Mouse (Mus musculus) fibroblast of lung, adult 2 months (primary cell): ENCODE measurements around the gene Sestd1.

ENCODE experiments used
- DNase-seq: peaks from one replicate; pipeline ENCODE4 v3.0.0-alpha.2; 2011; ENCODE audit warnings: low read depth

Gene Sestd1

DNA sequence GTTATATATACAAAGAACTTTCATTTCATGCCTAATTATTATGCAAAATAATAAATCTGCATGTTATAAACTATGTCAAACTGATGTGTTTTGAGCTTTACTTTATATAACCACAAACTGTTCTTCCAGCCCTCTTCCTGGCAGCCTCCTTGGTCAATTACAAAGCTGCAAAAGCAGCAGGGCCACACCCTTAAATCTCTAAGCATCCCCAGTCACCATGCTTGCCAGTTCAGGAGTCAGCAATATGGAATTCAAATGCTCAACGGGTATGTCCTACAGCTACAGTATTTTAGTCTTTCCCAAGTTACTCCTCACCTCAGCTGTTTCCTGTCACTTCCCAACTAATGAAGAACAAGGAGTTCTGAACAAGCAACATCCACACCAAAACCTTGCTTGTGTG is 10.3 kb downstream of the Sestd1 start:
- DNase-seq: no peak

- DNase-seq: peak; percentile 55
These were observed 11.7 kb downstream of the Sestd1 start for GRCm38 (mm10) chr2:77268612-77269239.

GRCm38 (mm10) chr2:77266931-77267330 is 13.5 kb downstream of the Sestd1 start:
- DNase-seq: no peak

DNA sequence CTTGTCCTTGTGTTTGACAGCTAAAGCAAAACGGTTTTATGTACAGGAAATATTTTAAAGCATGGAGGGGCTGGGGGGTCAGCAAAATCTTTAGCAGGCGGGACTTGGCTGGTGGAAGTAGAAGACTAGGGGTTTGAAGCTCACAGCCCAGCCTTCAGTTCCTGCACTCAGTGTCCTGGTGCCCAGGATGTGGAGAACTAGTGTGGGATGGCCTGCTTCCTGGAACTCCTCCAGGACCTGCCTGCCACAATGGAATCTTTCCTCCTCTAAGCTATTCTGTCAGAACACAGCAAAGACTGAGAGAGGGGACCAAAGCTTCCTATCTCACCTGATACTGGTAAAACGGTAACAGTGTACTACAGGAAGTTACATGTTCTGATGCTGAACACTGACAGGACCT is 14.4 kb downstream of the Sestd1 start:
- DNase-seq: no peak

DNA sequence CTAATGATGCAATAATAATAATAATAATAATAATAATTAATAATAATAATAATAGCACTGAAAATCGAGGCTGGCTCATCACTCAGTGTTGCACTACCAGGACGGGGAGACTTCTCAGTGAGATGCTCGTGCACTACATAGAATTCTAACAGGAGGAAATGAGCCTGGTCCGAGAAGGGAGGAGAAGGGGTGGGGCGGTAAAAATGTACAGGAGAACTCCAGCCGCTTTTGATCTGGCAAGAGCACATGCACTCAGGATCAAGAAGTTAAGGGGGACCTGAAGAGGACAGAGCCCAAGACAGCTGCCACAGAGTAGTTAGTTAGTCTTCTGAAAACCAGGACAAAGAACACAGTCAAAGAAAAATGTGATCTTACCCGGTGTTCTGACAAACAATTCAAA is 15.1 kb downstream of the Sestd1 start:
- no peak for DNase-seq

DNA sequence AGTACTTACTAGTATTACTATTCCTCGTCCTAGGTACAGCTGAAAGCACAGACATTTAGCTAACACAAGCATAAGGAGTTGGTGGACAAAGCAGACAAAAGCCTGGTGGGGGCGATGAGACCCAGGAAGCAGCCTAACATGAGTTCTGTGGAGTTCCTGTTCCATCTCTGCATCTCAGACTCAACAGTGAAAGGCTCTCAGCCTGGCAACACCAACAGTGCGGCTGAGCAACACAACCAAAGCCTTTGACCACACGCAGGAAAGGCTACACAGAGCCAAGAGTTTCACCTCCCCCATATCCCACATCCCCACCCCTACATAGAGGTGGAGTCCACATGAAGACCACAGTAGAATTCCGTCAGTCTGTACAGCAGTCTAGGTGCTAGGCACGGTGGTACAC is 15.8 kb downstream of the Sestd1 start:
- DNase-seq: no peak

DNA sequence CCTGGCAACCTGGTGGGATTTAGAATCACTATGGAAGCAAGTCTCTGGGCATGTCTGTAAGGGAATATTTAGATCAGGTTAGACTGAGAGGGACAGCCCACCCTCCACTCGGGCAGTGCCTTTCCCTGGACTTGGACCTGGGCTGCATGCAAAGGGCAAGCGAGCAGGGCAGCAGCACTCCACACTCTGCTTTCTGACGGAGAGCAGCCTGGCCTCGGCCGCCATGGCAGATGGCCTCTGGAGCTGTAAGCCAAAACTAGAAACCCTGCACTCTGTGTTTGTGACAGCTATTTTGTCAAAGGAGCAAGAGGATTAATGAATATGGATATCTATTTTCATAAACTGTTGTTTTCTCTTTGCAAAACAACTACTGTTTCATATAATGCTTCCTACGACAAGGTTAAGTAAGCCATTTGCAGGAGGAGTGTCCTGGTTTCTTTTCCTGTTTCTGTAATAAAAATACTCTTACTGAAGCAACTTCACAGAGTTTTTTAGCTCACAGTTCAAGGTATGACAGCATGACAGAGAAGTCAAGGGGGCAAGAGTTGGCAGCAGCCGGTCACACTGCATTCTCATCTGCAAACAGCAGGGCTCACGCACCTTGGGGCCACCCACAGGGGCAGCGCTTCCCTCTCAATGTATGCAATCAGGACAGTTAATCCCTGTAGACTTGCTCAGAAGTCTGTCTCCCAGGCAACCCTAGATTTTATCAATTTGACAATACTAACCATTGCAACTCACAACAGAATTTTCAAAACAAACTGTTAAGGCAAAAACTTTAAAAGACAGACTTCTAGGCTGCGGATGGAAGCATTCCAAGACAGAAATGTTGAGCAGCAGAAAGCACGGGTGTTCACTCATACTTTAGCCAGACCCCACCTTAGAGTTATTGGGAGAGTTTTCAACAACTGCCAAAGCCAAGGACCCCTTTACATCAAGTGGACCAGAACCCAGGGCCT is 16.6 kb downstream of the Sestd1 start:
- no peak for DNase-seq

GRCm38 (mm10) chr2:77260134-77260533 is 20.3 kb downstream of the Sestd1 start:
- no peak for DNase-seq

DNA sequence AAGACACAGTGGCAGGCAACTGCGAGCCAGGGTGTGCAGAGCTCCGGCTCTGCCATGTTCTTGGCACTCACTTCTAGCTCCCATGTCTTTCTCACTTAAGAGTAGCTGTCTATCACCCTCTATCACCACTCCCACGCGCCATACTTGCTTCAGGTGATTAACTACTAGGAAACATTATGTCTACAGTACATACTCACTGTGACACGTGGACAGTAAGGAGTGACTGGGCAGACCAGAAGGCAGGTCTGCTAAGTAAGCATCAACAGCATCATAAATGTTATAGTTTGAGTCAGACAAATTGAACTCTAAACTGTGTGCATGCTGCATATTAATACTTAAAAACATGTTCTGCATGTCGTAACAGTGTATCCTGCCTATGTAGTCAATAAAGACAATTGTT is 27.2 kb downstream of the Sestd1 start:
- no peak for DNase-seq

- no peak for DNase-seq
These were observed 28.7 kb downstream of the Sestd1 start for GRCm38 (mm10) chr2:77251736-77252135.

DNA sequence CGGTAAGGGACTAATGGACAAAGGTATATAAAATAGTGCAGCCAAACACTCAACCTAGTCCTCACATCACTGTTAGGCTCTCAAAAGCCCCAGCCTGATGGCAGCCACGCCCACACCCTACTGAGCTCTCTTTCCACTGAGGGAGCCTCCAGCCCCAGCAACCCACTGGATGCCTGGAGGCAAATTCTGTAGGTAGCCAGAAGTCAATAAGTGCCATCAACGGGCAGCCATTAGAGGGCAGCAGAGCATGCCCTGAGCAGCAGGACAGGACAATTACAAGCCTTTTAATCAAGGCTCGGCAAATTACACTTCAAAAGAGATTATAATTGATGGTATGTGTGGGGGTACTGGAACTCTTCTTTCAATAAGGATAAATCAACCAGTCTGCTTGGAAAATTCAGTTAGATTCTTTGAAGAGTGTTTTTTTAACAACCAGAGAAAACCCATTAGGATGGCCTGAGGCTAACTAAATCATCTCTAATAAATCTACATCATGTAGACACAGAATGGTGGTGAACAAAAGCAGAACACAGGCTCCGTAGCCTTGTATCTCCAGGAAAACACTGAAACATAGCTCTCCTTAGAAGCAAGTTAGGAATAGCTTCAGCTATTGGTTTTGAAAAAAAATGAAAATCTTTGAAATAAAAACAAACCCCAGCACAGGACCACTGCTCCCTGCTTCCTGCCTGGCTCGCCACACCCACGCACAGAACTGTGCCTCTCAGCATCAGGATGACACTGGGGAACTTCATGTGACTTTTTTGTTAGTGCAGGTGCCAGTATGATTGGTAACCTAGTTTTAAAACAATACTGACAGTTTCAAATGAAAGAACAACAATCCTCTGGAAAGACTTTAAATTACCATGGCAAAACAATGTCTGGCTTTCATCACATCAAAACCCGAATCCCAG is 30.4 kb downstream of the Sestd1 start:
- no peak for DNase-seq

- DNase-seq: no peak
These were observed 32.0 kb downstream of the Sestd1 start for GRCm38 (mm10) chr2:77248416-77248815.

DNA sequence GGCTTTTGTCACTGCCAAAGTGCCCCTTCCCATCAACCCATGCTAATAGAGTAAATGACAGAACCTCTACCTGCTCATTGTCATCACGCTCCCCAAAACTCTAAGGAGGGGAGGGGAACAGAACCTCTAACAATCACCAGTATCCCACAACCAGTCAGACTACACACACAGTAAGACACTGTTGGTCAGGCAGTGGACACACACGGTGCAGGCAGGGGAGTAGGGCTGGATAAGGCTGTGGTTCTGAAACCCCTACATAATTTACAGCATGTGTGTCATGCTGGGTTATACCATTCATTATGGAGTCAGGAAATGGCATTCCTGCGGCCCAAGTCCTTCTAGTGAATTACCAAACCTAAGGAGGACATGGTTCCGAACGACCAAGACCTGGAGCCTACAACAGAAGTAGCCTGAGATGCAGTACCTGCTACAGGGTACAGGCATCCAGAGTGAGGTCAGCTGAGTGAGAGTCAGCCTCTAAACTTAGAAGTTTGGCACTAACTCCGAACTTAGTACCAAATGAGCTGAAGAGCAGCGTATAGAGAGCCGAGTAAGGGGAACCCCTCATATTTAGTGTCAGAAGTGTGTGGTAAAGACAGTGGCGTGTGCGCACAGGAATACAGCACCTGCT is 33.1 kb downstream of the Sestd1 start:
- DNase-seq: no peak

DNA sequence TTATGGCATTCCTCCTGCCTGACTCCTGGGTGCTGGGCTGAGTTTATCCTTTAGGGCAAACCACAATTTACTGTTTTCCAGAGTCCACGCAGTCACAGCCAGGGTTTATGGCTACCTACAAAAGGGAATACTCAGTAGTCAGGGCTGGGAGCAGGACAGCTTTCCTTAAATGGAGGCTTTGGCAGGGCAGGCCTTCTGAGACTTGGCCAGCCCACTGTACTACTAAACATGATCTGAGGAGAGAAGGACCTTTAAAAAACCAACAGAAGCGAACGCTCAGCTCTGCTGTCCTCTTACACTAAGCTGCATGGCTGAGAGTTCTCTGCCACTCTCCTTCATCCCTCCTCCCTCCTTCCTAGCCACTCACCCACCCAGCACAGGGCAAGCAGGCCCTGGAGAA is 34.6 kb downstream of the Sestd1 start:
- DNase-seq: no peak

GRCm38 (mm10) chr2:77242248-77242647 is 38.1 kb downstream of the Sestd1 start:
- no peak for DNase-seq

DNA sequence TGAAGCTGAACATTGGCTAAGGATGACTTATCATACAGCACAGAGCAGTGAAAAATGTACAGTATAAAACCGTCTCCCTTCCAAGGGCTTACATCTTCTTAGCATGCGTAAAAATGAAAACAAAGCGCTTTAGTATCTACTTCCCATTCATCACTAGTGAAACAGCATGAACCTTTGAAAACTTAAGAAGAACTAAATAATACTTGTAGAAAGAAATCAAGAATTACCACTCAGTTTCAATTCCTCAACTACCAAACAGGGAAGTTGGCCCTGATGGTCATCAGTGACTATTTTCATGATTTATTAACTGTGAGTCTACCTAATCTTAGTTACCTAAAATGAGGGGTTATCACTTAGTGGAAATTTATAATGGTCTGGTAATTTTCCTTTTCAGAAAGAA is 41.8 kb downstream of the Sestd1 start:
- no peak for DNase-seq

DNA sequence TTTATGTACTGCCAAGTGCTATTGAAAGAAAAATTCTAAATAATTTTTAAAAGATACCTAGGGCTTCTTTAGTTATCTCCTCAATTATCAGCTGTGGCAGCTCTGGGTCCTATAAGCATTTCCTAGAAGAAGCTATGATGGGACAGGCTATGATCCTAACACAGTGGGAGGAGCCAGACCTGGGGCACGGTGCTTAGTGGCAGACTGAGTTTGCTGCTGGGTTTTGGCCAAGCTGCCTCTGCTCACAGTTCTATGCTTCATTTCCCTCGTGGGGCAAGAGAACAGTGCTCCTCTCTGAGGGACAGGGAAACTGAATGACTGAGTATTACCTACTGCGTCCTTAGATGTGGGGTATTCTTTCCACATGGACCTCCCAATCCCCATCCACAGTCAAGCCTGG is 42.3 kb downstream of the Sestd1 start:
- DNase-seq: no peak

GRCm38 (mm10) chr2:77236860-77237259 is 43.5 kb downstream of the Sestd1 start:
- peak; percentile 69 for DNase-seq

GRCm38 (mm10) chr2:77235896-77236295 is 44.5 kb downstream of the Sestd1 start:
- DNase-seq: no peak

DNA sequence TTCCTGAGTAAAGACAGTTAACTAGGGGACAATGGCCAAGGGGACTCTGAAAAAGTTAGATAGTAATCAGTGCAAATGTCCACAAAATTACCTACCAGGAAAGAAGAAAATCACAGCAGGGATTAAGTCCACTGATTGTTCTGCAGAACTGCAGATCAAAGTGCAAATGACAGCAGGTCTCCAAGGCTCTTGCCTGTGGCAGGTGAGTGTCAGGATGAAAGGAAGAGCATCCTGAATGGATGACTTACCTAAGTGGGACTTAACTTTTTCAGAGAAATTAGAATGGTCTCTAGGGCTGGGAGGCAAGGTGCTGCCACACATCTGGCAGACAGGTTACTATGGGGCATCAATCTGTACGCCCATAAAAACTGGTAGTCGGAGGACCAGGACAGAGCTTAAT is 47.8 kb downstream of the Sestd1 start:
- no peak for DNase-seq

DNA sequence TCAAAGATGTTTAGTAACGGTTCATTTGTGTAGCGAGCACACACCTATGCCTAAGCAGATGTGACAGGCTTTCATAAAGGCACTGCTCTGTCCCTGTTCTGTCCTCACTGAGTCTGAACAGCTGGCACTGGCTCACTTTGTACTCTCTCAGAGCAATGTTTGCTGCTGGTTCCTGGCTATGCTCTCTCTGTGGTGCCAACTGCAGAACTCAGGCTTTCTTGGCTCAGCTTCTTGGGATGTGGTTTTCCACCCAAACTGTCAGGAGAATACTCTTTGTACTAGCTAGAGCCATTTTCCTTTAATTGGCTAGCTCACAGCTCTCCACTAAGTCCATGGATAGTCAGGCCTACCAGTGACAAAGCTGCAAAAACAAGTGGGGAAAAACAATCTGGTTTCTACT is 59.4 kb downstream of the Sestd1 start:
- no peak for DNase-seq

DNA sequence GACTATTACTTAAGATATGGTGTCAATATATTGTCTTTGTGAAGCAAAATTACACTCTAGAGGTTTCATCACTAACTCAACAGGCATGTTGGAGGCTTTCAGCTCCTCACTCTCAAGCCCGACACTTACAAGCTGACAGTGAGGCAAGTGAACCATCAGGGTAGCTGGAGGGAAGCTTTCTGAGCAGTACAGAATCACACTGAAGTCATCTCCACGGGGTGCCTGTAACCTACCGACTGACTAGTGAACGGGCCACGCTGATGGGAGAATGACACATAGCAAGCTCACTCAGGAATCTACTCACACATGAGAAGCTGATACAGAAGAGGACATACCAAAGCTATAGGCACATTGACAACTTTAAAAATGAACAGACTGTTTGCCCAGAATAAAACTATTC is 67.5 kb downstream of the Sestd1 start:
- no peak for DNase-seq
